Mouse (Mus musculus) ZHBTc4 (cell line): ENCODE data around the gene Gm20908.
"Not testable (repeated sequence)": the region's sequence is repeated elsewhere in the genome, so short reads cannot be mapped to it uniquely, and the experiment has no call there.

Source experiments
- DNase-seq: peaks from one replicate; pipeline ENCODE4 v3.0.0-alpha.2; 2011; ENCODE audit warnings: low read depth, low spot score

The Gm20908 gene

DNA sequence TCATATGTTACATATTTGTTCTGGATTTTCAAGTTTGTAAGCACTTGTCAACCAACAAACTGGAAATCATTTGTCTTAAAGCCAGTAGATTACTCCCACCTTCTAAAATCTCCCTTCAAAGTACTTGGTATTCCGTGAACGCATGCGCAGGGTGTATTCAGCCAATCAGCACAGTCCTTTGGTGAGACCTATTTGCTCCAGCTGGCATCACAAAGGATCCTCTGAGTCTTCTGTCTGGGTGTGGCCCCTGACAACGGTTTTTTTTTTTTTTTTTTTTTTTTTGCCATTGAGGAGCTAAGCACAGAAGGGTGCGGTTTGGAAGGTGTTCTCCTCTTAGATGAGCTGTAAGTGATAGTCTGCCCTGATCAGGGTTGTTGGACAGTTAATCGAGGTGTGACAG is at the start of gene Gm20908:
TSS of gene Gm20908 (plus strand) at position 301 of the 400 bp plus-strand sequence.
- DNase-seq, result not testable (repeated sequence)
